Mouse (Mus musculus): ENCODE data around the gene Ntm.

Ntm gene

GRCm38 (mm10) chr9:29558915-29559314, 404.0 kb downstream of the Ntm start:
- no peak for DNase-seq

DNA sequence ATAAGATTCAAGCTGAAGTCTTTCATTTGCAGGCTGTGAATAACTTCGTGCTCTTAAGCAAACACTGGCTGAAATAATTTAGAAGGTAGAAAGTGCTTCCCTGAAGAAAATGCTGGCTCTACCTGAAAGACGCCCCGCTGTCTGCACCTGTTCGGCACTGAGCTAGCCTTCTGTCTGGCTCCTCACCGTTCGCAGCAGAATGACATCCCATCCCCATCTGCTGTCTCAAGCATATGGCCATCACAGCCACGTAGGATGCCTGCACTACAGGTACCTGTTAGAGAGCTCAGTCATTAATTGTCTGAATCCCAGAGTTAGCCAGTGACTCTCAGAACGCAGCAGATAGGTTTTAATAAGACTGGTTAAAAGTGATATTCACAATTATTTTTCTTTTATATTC, 412.4 kb downstream of the Ntm start:
- no peak for DNase-seq

DNA sequence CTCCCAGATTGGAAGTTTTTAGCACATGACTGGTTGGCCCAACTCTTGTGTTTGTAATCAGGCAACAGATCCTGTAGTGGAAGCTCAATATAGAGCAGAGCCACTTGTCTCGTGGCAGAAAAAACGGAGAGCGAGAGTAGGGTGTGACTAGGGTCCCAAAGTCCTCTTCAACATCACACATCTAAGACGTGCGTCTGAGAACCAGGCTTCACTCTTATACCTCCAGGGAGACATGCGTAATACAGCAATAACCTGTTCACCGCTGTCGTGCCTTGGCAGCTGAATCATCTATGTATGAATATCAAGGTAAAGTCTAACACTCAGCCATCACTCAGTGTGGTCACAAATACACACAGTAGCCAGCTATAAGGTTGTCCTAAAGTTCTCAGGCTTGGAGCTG, 412.8 kb downstream of the Ntm start:
- DNase-seq = no peak

GRCm38 (mm10) chr9:29536415-29536814, 426.5 kb downstream of the Ntm start:
- no peak for DNase-seq

- DNase-seq = no peak
Observed at GRCm38 (mm10) chr9:29534773-29535172, 428.2 kb downstream of the Ntm start.

DNA sequence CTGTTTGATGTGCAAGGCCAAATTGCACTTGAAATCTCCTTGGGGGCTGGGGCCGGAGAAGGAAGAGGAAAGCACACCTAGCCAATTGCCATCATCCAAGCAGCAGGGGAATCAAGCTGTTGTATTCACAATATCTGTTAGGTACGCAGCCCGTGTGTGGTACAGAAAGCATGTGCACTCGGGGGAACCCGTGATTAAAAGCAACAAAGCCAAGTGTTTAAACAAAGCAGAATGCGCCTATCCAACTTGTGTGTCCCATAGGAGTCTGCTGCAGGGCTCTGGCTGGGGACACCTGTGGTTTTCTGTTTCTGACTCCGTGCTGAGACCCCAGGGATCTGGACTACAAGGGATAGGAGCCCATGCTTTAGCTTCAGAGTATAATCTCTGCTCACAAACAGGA, 428.6 kb downstream of the Ntm start:
- no peak for DNase-seq

GRCm38 (mm10) chr9:29533556-29533955, 429.4 kb downstream of the Ntm start:
- DNase-seq = no peak

- DNase-seq = no peak
Observed at GRCm38 (mm10) chr9:29531147-29531917, 431.6 kb downstream of the Ntm start.

GRCm38 (mm10) chr9:29524109-29524508, 438.8 kb downstream of the Ntm start:
- no peak for DNase-seq

DNA sequence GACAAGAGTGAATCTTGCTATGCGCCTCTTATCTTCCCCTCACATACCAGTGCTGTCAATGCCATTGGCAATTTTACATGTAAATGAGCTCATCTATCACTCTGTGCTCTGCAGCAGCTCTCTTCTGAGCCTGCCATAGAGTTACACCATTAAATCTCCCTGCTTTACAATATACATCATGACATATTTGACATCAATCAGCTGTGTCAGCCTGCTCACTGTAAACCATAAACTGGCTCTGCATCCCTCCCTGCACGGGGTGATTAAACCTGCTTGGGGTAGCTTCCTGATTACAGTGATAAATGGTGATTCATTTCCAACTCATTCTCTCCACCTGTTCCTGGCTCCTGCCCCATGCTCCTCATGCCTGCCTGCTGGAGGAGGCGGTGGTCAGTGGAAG, 439.7 kb downstream of the Ntm start:
- no peak for DNase-seq

GRCm38 (mm10) chr9:29519181-29519580, 443.8 kb downstream of the Ntm start:
- no peak for DNase-seq

GRCm38 (mm10) chr9:29516688-29517087, 446.3 kb downstream of the Ntm start:
- DNase-seq = no peak

DNA sequence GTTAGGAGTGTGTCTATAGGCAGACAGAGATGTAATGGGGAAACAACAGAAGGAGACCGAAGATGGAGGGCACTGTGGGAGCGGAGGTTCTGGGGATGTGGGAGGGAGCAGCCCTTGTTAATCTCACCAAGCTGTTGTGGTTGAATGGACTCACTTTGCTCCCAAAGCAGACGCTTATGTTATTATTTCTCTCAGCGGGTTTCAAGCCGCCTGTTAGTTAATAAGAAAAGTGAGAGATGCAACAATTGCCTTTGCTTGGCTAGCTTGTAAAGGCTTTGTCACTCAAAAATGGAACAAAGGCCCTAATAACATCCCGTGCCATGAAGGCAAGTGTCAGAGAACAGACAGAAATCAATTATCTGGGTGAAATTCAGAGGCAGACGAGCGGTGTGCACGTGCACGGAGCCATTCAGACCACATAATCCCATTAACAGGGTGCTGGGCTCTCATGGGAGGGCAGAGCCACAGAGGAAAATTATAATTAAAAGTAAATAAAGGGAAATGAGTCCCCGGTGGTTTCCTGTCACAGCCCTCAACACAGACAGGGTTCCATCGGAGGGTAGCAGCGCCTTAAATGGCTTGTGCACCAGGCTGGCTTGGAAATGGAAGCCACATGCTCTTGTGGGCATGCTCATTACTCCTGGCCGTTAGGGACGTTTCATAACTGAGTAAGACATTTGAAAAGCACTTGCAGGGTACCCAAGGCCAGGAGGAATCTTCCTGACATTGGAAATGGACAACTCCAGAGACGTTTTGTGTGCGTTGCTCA, 448.2 kb downstream of the Ntm start:
- no peak for DNase-seq

- DNase-seq = no peak
Observed at GRCm38 (mm10) chr9:29496002-29496401, 466.9 kb downstream of the Ntm start.

DNA sequence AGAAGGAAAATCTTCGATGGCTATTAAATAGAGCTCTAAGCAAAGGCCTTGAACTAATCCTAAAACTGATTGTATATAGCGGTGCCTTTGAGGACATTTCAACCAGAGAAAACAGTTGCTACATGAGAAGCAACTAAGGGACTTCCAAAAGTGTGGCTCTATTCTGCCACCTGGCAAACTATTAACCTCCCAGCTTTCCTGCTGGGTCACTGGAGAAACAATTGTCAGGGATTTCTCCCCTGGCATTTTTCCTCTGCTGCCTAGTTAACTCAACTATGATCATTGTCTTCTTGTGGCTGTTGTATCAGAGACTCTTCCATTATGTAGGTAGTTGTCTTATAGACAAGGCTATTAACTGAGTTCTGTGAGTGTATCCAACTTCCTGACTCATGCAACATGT, 480.7 kb downstream of the Ntm start:
- DNase-seq = no peak

DNA sequence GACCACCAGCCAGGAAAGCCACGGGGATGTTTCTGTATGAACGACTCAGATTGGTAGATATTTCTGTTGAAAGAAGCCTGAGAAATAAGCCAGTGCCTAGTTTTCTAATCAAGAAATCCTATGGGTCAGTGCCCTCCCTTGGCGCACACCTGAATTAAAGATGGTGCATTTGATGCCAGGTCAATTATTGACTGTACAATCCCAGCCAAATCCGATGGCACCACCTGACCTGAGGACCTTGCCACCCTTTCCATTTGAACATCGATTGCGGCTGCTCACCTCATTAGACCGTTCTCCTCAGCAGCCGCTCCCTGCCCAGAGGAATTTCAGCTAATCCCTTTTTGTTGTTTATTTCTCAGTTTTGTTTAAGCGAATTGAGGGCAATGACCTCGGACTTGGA, 483.9 kb downstream of the Ntm start:
- no peak for DNase-seq

- DNase-seq = no peak
Observed at GRCm38 (mm10) chr9:29477219-29477618, 485.7 kb downstream of the Ntm start.

GRCm38 (mm10) chr9:29473418-29473817, 489.5 kb downstream of the Ntm start:
- DNase-seq = no peak

- no peak for DNase-seq
Observed at GRCm38 (mm10) chr9:29472226-29472625, 490.7 kb downstream of the Ntm start.

- DNase-seq = no peak
Observed at GRCm38 (mm10) chr9:29464756-29465155, 498.2 kb downstream of the Ntm start.

GRCm38 (mm10) chr9:29462970-29463593, 499.9 kb downstream of the Ntm start:
- no peak for DNase-seq

DNA sequence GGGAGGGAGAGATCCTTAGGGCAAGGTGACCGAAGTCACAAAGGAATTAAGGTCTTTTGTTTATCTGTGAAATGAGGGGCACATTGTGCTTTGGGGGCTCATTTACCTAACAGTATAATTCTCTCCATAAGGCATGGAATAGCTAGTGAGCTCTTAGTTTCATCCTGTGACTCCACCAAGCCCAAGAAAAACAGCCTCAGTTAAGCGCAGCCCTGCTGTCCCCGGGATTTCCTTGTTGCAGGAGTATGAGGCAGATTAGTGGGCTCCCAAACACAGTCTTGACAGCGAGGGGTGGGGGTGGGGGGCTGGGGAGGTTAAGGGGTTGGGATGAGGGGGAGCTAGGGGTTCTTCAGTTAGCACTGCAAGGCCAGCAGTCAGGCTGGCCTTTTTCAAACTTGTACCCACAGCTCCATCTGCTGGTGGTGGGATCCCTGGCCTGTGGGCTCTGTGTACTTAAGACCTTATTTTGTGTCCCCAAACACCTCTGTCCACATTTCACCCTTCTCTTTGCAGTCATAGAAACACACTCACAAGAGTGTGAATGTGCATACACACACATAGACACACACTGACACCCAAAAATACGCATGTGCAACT, 504.9 kb downstream of the Ntm start:
- DNase-seq = no peak

GRCm38 (mm10) chr9:29456014-29456413, 506.9 kb downstream of the Ntm start:
- DNase-seq = no peak

DNA sequence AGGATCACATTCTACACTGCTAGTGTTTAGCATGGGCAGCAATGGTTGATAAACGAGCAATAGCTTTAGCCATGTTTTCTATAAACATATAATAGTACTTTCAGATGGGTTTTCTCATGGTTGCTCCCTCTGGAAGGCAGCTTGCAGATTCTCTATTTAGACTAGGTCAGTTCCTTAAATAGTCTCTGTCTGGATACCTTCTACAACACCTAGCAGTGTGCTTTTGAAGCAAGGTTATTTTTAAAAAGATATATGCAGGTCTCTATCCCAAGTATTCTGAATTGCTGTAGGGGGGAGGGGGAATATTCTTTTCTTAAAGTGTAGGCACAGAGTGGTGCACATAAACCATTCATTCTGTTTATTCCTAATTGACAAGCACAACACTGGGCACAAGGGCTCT, 511.7 kb downstream of the Ntm start:
- DNase-seq = no peak
